Mouse (Mus musculus) kidney, embryonic 14.5 days (tissue): Measurements from ENCODE around the gene Sult1a1. TPM values are rescaled to one million over a fixed set of nuclear protein-coding genes. Genes with fewer than 3 reads are reported as not detected.

Experiments used
- ATAC-seq: fragments of 200-750 bp; cut with Nextera tagmentation; 2 replicates; pipeline ENCODE4 v1.8.0; 2017; ENCODE audit warnings: moderate number of reproducible peaks, mild to moderate bottlenecking, moderate TSS enrichment, moderate library complexity; ENCODE audit not compliant: low FRiP score, low TSS enrichment
- H3K27ac ChIP-seq: fragments of 300-500 bp; sonication (generic); 2 replicates; pipeline ENCODE4 v1.5.1; 2014; ENCODE audit warnings: low read depth, mild to moderate bottlenecking, low read length, moderate library complexity, mixed read lengths
- H3K27me3 ChIP-seq: fragments of 300-500 bp; sonication (generic); 2 replicates; pipeline ENCODE4 v1.6.1; 2014; ENCODE audit warnings: mild to moderate bottlenecking, low read length; ENCODE audit not compliant: control insufficient read depth, insufficient read depth
- H3K36me3 ChIP-seq: fragments of 300-500 bp; sonication (generic); 2 replicates; pipeline ENCODE4 v1.6.1; 2014; ENCODE audit warnings: low read length, mixed read lengths; ENCODE audit not compliant: control insufficient read depth, insufficient read depth
- H3K4me1 ChIP-seq: fragments of 300-500 bp; sonication (generic); 2 replicates; pipeline ENCODE4 v1.6.1; 2014; ENCODE audit warnings: low read length, mixed read lengths; ENCODE audit not compliant: control insufficient read depth, insufficient read depth
- H3K4me2 ChIP-seq: fragments of 300-500 bp; sonication (generic); replicated peaks from 2 replicates; pipeline ENCODE4 v1.6.1; 2014; ENCODE audit warnings: low read depth, mild to moderate bottlenecking, low read length
- H3K4me3 ChIP-seq: fragments of 300-500 bp; sonication (generic); 2 replicates; pipeline ENCODE4 v1.5.1; 2014; ENCODE audit warnings: mild to moderate bottlenecking, low read length
- H3K9ac ChIP-seq: fragments of 300-500 bp; sonication (generic); 2 replicates; pipeline ENCODE4 v1.6.1; 2014; ENCODE audit warnings: low read depth, mild to moderate bottlenecking, low read length, moderate library complexity
- H3K9me3 ChIP-seq: fragments of 300-500 bp; sonication (generic); 2 replicates; pipeline ENCODE4 v1.6.1; 2016; ENCODE audit warnings: low read length; ENCODE audit not compliant: control insufficient read depth
- WGBS: fragments of 180-500 bp; shearing (Covaris S2); extraction: QIAGEN DNeasy Blood & Tissue Kit; methylation state at CpG from one replicate; pipeline ENCODE4 v1.1.7; 2014; 5-methylcytosine and 5-hydroxymethylcytosine counted together
- polyA plus RNA-seq: library from polyadenylated mRNA; unstranded; fragments of >200 nt; fragmentation: Nextera tagmentation; extraction: Ambion mirVana; gene quantifications from 2 replicates; pipeline ENCODE4 v1.2.1, GENCODE M21; 2014

Gene Sult1a1
- polyA plus RNA-seq, 1 experiment from 2014 or later, result 5.2 TPM

DNA sequence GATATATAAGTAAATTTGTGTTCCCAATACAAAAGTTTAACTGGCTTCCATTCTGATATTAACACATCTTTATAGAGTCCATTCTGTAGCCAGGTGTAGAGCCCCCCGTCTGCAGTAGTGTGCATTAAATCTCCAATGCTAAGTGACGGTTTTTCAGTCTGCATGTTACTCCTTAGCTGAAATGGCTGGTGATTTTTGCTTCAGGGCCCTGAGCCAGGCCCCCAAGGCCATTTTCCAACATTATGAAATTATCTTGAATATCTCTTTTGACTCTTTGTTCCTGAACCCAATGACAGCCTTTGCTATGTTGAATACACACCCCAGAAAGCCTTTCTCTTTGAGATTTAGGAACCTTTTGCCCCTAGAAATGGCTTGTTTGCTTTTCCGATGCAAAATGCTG lies 16.5 kb downstream of the Sult1a1 start:
- Histone ChIP-seq H3K27ac (no peak overlapping the region), H3K9me3 (no peaks in the 10 kb centered on the region), H3K27me3 (no peaks in the 10 kb centered on the region), H3K9ac (no peak overlapping the region), H3K4me2 (no peak overlapping the region), H3K4me3 (no peak overlapping the region), H3K4me1 (no peaks in the 10 kb centered on the region), H3K36me3 (peaks cover 10% of the 10 kb centered on the region; the same call in 1 of the 2 replicates)
- ATAC-seq, result no peak
- WGBS, result 89% methylated on average over 3 of the region's 3 CpGs

DNA sequence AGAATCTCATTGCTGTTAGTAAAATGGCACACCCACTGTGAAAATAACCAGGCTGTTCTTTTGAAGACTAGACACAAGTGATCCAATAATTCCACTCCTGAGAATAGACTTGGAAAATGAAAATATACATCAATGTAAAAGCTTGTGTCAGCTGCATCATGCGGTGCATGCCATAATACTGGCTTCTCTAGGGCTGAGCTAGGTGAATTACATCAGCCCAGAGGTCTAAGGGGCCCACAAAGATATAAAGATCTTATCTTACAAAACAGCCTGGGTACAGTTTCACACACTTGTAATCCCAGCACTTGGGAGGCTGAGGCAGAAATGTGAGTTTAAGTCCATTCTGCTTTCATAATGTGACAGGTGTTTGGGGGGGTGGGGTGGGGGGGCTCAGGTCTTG lies 18.7 kb downstream of the Sult1a1 start:
- Histone ChIP-seq H3K27me3 (no peaks in the 10 kb centered on the region), H3K4me2 (no peak overlapping the region), H3K4me3 (no peak overlapping the region), H3K27ac (no peak overlapping the region), H3K36me3 (no peaks in the 10 kb centered on the region; the same call in 1 of the 2 replicates), H3K4me1 (no peaks in the 10 kb centered on the region), H3K9me3 (no peaks in the 10 kb centered on the region), H3K9ac (no peak overlapping the region)
- WGBS, result 79% methylated on average over 1 of the region's 1 CpGs
- no peak for ATAC-seq

DNA sequence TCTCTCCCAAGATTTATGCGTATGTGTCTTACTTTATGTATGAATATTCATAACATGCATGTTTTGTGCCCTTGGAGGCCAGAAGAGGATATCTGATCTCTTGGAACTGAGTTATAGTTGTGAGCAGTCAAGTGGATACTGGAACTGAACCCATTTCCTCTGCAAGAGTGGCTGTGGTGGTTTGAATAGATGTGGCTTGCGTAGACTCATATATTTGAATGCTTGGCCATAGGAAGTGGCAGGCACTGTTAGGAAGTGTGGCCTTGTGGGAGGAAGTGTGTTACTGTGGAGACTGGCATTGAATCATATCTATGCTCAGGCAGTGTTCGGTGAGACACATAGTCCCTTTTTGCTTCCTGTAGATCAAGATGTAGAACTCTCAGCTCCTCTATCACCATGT lies 20.5 kb downstream of the Sult1a1 start:
- Histone ChIP-seq H3K4me2 (no peak overlapping the region), H3K27ac (no peak overlapping the region), H3K4me3 (no peak overlapping the region), H3K36me3 (no peaks in the 10 kb centered on the region), H3K4me1 (no peaks in the 10 kb centered on the region), H3K9me3 (no peaks in the 10 kb centered on the region), H3K9ac (no peak overlapping the region), H3K27me3 (no peaks in the 10 kb centered on the region)
- WGBS, result 81% methylated on average over 3 of the region's 3 CpGs
- no peak for ATAC-seq

GRCm38 (mm10) chr7:126653991-126654390 lies 22.2 kb downstream of the Sult1a1 start:
- Histone ChIP-seq H3K36me3 (no peaks in the 10 kb centered on the region), H3K27ac (no peak overlapping the region), H3K27me3 (no peaks in the 10 kb centered on the region), H3K4me3 (no peak overlapping the region), H3K4me2 (no peak overlapping the region), H3K9me3 (no peaks in the 10 kb centered on the region), H3K9ac (no peak overlapping the region), H3K4me1 (peaks cover under 1% of the 10 kb centered on the region; the same call in 1 of the 2 replicates)
- ATAC-seq, result no peak
- 83% methylated on average over 2 of the region's 2 CpGs for WGBS

DNA sequence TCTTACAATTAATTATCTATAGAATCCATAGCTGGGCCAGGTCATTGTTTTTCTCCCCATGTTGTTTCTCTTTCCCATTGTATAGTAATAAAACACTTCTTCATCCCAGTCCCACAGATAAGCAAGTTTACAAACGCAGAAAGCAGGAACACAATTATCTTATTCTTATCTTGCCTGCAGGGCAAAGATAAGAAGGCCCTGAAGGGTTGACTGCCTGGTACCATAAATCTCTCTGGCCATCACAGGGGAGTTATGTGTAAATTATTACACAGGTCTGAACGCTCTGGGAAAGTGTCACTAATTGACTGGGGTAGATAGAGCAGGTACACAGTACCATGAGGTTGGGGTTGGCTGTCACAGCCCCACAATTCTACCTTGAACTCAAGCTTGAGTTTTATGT lies 25.4 kb downstream of the Sult1a1 start:
- Histone ChIP-seq H3K9me3 (no peaks in the 10 kb centered on the region), H3K36me3 (no peaks in the 10 kb centered on the region), H3K4me2 (no peak overlapping the region), H3K9ac (no peak overlapping the region), H3K27ac (no peak overlapping the region), H3K27me3 (no peaks in the 10 kb centered on the region), H3K4me1 (peaks cover 5% of the 10 kb centered on the region; the same call in 1 of the 2 replicates), H3K4me3 (no peak overlapping the region)
- WGBS, result 64% methylated on average over 2 of the region's 2 CpGs
- ATAC-seq, result no peak

- WGBS, result under 1% methylated on average over 57 of the region's 57 CpGs
These were observed 26.8 kb downstream of the Sult1a1 start, which contains the start of gene Sgf29 for GRCm38 (mm10) chr7:126649231-126650051. Sgf29 (plus strand) TSS chr7:126649309.

DNA sequence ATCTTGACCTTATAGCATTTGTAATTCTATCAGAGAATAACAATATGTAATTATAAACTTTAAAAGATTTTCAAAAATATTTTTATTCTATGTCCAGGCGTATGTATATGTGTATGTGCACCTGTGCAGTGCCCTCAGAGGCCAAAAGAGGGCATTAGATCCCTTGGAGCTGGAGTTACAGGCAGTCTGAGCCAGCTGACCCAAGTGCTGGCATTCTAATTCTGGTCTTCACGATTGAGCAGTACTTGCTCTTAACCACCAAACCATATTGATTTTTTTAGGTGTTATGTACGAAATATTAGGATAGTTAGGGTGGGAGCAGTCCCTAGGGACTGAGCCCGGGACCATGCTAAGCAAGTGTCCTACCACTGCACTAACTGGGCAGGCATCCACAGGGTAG lies 27.7 kb downstream of the Sult1a1 start:
- WGBS, result 74% methylated on average over 4 of the region's 4 CpGs

More at GRCm38 (mm10) chr7:126649231-126650051, 26.8 kb downstream of the Sult1a1 start, which contains the start of gene Sgf29:
- H3K4me3 ChIP-seq, result peak within 1 kb of the TSS; percentile 59
- H3K27me3 ChIP-seq, result no peaks in the 10 kb centered on the region
- no peaks in the 10 kb centered on the region for H3K36me3 ChIP-seq
- no peaks in the 10 kb centered on the region for H3K9me3 ChIP-seq
- H3K9ac ChIP-seq, result peak within 1 kb of the TSS; percentile 64
- ATAC-seq, result peak; percentile 97
- H3K4me1 ChIP-seq, result peaks cover 11% of the 10 kb centered on the region
- H3K27ac ChIP-seq, result peak within 1 kb of the TSS; percentile 77
- peak within 1 kb of the TSS; percentile 68 for H3K4me2 ChIP-seq

GRCm38 (mm10) chr7:126645708-126646107 lies 30.5 kb downstream of the Sult1a1 start:
- no peak overlapping the region for H3K9ac ChIP-seq
- 40% methylated on average over 5 of the region's 5 CpGs for WGBS
- no peak for ATAC-seq

More for the DNA sequence above, 27.7 kb downstream of the Sult1a1 start:
- no peak overlapping the region for H3K9ac ChIP-seq
- no peak overlapping the region for H3K27ac ChIP-seq
- H3K4me3 ChIP-seq, result peak overlapping the region; percentile 59
- peak overlapping the region; percentile 68 for H3K4me2 ChIP-seq
- ATAC-seq, result peak; percentile 11; the same call in 1 of the 2 replicates
- no peaks in the 10 kb centered on the region for H3K27me3 ChIP-seq
- H3K36me3 ChIP-seq, result no peaks in the 10 kb centered on the region
- peaks cover 11% of the 10 kb centered on the region for H3K4me1 ChIP-seq
- H3K9me3 ChIP-seq, result no peaks in the 10 kb centered on the region

GRCm38 (mm10) chr7:126644914-126645313 lies 31.3 kb downstream of the Sult1a1 start:
- Histone ChIP-seq H3K27me3 (no peaks in the 10 kb centered on the region), H3K4me2 (no peak overlapping the region), H3K9ac (no peak overlapping the region), H3K9me3 (no peaks in the 10 kb centered on the region), H3K27ac (0 out of 2 replicates have a peak overlapping the region, but pooled peaks have one; percentile 30), H3K4me1 (peaks cover 11% of the 10 kb centered on the region), H3K36me3 (no peaks in the 10 kb centered on the region), H3K4me3 (no peak overlapping the region)
- no peak for ATAC-seq

More at GRCm38 (mm10) chr7:126645708-126646107, 30.5 kb downstream of the Sult1a1 start:
- Histone ChIP-seq H3K27ac (no peak overlapping the region), H3K4me3 (no peak overlapping the region), H3K4me1 (peaks cover 11% of the 10 kb centered on the region), H3K4me2 (no peak overlapping the region), H3K9me3 (no peaks in the 10 kb centered on the region), H3K27me3 (no peaks in the 10 kb centered on the region), H3K36me3 (no peaks in the 10 kb centered on the region)
